Mouse (Mus musculus) intestine, embryonic 15.5 days (tissue): ENCODE measurements around the gene Fnip2. TPM values are rescaled to one million over a fixed set of nuclear protein-coding genes. Genes with fewer than 3 reads are reported as not detected.

Experiments
- ATAC-seq: fragments of 200-750 bp; cut with Nextera tagmentation; 2 replicates; pipeline ENCODE4 v1.8.0; 2017; ENCODE audit warnings: moderate TSS enrichment, moderate library complexity
- H3K27ac ChIP-seq: fragments of 300-500 bp; sonication (generic); 2 replicates; pipeline ENCODE4 v1.5.1; 2015; ENCODE audit warnings: mild to moderate bottlenecking, inconsistent platforms
- H3K27me3 ChIP-seq: fragments of 300-500 bp; sonication (generic); replicated peaks from 2 replicates; pipeline ENCODE4 v1.6.1; 2015; ENCODE audit warnings: inconsistent platforms
- H3K36me3 ChIP-seq: fragments of 300-500 bp; sonication (generic); 2 replicates; pipeline ENCODE4 v1.6.1; 2015; ENCODE audit warnings: inconsistent platforms
- H3K4me1 ChIP-seq: fragments of 300-500 bp; sonication (generic); replicated peaks from 2 replicates; pipeline ENCODE4 v1.6.1; 2015; ENCODE audit warnings: inconsistent platforms
- H3K4me2 ChIP-seq: fragments of 300-500 bp; sonication (generic); replicated peaks from 2 replicates; pipeline ENCODE4 v1.6.1; 2015; ENCODE audit warnings: mild to moderate bottlenecking, inconsistent platforms
- H3K4me3 ChIP-seq: fragments of 300-500 bp; sonication (generic); replicated peaks from 2 replicates; pipeline ENCODE4 v1.5.1; 2015; ENCODE audit warnings: inconsistent platforms
- H3K9ac ChIP-seq: fragments of 300-500 bp; sonication (generic); 2 replicates; pipeline ENCODE4 v1.6.1; 2015; ENCODE audit warnings: inconsistent platforms
- H3K9me3 ChIP-seq: fragments of 300-500 bp; sonication (generic); 2 replicates; pipeline ENCODE4 v1.6.1; 2016; ENCODE audit warnings: inconsistent platforms
- WGBS: fragments of 180-500 bp; shearing (Covaris S2); methylation state at CpG from one replicate; pipeline ENCODE4 v1.1.7; 2015; 5-methylcytosine and 5-hydroxymethylcytosine counted together
- polyA plus RNA-seq: library from polyadenylated mRNA; unstranded; fragments of >200 nt; fragmentation: Nextera tagmentation; extraction: Ambion mirVana; gene quantifications from 2 replicates; pipeline ENCODE4 v1.2.1, GENCODE M21; 2015

The Fnip2 gene
- polyA plus RNA-seq, 1 experiment from 2014 or later = 3.3 TPM

DNA sequence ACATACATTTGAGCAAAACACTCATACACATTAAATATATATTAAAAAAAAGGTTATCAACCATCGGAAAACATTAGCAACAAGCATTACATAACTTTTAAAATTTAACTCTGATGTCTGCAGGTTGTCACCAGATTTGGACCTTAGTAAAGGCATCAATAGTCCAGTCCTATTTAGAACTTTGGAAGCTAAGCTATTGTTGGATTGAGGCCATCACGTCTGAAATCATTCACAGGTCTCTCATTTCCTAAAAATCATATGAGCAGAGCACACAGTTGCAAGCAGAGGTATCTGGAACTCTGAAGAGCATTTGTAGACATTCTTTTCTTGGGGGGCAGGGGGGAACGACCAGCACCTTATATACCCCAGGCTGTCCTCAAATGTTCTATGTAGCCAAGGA is 28.5 kb downstream of the Fnip2 start:
- peaks cover 6% of the 10 kb centered on the region; the same call in 1 of the 2 replicates for H3K4me1 ChIP-seq
- no peak overlapping the region for H3K27ac ChIP-seq
- H3K9me3 ChIP-seq = no peaks in the 10 kb centered on the region
- 90% methylated on average over 3 of the region's 3 CpGs for WGBS
- no peaks in the 10 kb centered on the region for H3K36me3 ChIP-seq
- H3K9ac ChIP-seq = no peak overlapping the region
- no peak for ATAC-seq
- H3K4me3 ChIP-seq = no peak overlapping the region
- H3K4me2 ChIP-seq = no peak overlapping the region
- H3K27me3 ChIP-seq = no peaks in the 10 kb centered on the region

GRCm38 (mm10) chr3:79538342-79538741 is 29.3 kb downstream of the Fnip2 start:
- no peak overlapping the region for H3K4me3 ChIP-seq
- H3K4me2 ChIP-seq = no peak overlapping the region
- ATAC-seq = 0 out of 2 replicates have a peak, but pooled peaks have one; percentile 60
- peaks cover 6% of the 10 kb centered on the region; the same call in 1 of the 2 replicates for H3K4me1 ChIP-seq
- WGBS = 65% methylated on average over 3 of the region's 3 CpGs
- no peaks in the 10 kb centered on the region for H3K9me3 ChIP-seq
- H3K27ac ChIP-seq = no peak overlapping the region
- H3K36me3 ChIP-seq = no peaks in the 10 kb centered on the region
- no peak overlapping the region for H3K9ac ChIP-seq
- H3K27me3 ChIP-seq = no peaks in the 10 kb centered on the region

- H3K4me2 ChIP-seq = no peak overlapping the region
- H3K4me1 ChIP-seq = peaks cover 5% of the 10 kb centered on the region; the same call in 1 of the 2 replicates
- no peak overlapping the region for H3K9ac ChIP-seq
- no peaks in the 10 kb centered on the region for H3K9me3 ChIP-seq
- no peaks in the 10 kb centered on the region for H3K27me3 ChIP-seq
- no peaks in the 10 kb centered on the region for H3K36me3 ChIP-seq
- H3K4me3 ChIP-seq = no peak overlapping the region
- H3K27ac ChIP-seq = no peak overlapping the region
- WGBS = 79% methylated on average over 3 of the region's 3 CpGs
- peak; percentile 44; the same call in 1 of the 2 replicates for ATAC-seq
Measured at GRCm38 (mm10) chr3:79537626-79538203, 29.9 kb downstream of the Fnip2 start.

DNA sequence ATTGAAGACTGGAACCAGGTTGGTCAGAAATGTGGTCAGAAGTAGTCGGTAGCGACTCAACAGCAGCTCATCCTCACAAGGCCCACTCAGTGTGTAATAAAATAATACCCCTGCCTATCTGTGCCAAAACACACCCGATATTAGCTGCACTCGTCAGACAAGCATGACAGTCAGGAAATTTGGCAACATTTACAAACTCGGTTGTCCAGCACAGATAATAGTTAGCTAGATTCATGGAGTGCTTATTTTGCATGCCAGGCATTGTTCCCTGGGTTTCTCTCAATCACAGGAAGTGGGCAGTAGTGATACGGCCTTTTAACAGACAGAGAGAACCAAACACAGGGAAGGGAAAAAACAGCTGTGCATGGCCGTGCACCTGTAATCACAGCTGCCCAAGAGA is 30.6 kb downstream of the Fnip2 start:
- Histone ChIP-seq H3K9ac (no peak overlapping the region), H3K27me3 (no peaks in the 10 kb centered on the region), H3K4me3 (no peak overlapping the region), H3K9me3 (no peaks in the 10 kb centered on the region), H3K4me1 (peaks cover 5% of the 10 kb centered on the region), H3K27ac (no peak overlapping the region), H3K36me3 (no peaks in the 10 kb centered on the region), H3K4me2 (no peak overlapping the region)
- WGBS = 82% methylated on average over 7 of the region's 7 CpGs
- ATAC-seq = no peak

GRCm38 (mm10) chr3:79531581-79532271 is 35.9 kb downstream of the Fnip2 start:
- H3K27ac ChIP-seq = 0 out of 2 replicates have a peak overlapping the region, but pooled peaks have one; percentile 7
- whole genome bisulfite sequencing = 32% methylated on average over 9 of the region's 9 CpGs

GRCm38 (mm10) chr3:79529499-79530096 is 38.0 kb downstream of the Fnip2 start:
- peaks cover 12% of the 10 kb centered on the region for H3K4me1 ChIP-seq
- H3K9ac ChIP-seq = no peak overlapping the region
- 81% methylated on average over 6 of the region's 6 CpGs for WGBS
- H3K4me2 ChIP-seq = no peak overlapping the region
- no peaks in the 10 kb centered on the region for H3K27me3 ChIP-seq
- no peaks in the 10 kb centered on the region for H3K9me3 ChIP-seq
- no peak overlapping the region for H3K27ac ChIP-seq
- no peak for ATAC-seq
- no peaks in the 10 kb centered on the region for H3K36me3 ChIP-seq
- H3K4me3 ChIP-seq = no peak overlapping the region

More at GRCm38 (mm10) chr3:79531581-79532271, 35.9 kb downstream of the Fnip2 start:
- Histone ChIP-seq H3K9ac (no peak overlapping the region), H3K27me3 (no peaks in the 10 kb centered on the region), H3K4me2 (0 out of 2 replicates have a peak overlapping the region, but pooled peaks have one; percentile 14), H3K4me1 (peaks cover 8% of the 10 kb centered on the region), H3K36me3 (no peaks in the 10 kb centered on the region), H3K9me3 (no peaks in the 10 kb centered on the region), H3K4me3 (no peak overlapping the region)
- peak; percentile 88 for ATAC-seq

- peaks cover 12% of the 10 kb centered on the region for H3K4me1 ChIP-seq
- no peak overlapping the region for H3K4me3 ChIP-seq
- 60% methylated on average over 8 of the region's 8 CpGs for WGBS
- no peak overlapping the region for H3K9ac ChIP-seq
- H3K36me3 ChIP-seq = no peaks in the 10 kb centered on the region
- ATAC-seq = no peak
- H3K9me3 ChIP-seq = no peaks in the 10 kb centered on the region
- no peak overlapping the region for H3K27ac ChIP-seq
- no peaks in the 10 kb centered on the region for H3K27me3 ChIP-seq
- no peak overlapping the region for H3K4me2 ChIP-seq
Measured at GRCm38 (mm10) chr3:79528451-79528850, 39.1 kb downstream of the Fnip2 start.

- no peak overlapping the region for H3K4me2 ChIP-seq
- WGBS = 56% methylated on average over 8 of the region's 8 CpGs
- no peak for ATAC-seq
- no peaks in the 10 kb centered on the region for H3K27me3 ChIP-seq
- H3K27ac ChIP-seq = no peak overlapping the region
- no peaks in the 10 kb centered on the region for H3K9me3 ChIP-seq
- H3K9ac ChIP-seq = no peak overlapping the region
- peaks cover 12% of the 10 kb centered on the region for H3K4me1 ChIP-seq
- no peak overlapping the region for H3K4me3 ChIP-seq
- no peaks in the 10 kb centered on the region for H3K36me3 ChIP-seq
Measured at GRCm38 (mm10) chr3:79527921-79528320, 39.7 kb downstream of the Fnip2 start.

DNA sequence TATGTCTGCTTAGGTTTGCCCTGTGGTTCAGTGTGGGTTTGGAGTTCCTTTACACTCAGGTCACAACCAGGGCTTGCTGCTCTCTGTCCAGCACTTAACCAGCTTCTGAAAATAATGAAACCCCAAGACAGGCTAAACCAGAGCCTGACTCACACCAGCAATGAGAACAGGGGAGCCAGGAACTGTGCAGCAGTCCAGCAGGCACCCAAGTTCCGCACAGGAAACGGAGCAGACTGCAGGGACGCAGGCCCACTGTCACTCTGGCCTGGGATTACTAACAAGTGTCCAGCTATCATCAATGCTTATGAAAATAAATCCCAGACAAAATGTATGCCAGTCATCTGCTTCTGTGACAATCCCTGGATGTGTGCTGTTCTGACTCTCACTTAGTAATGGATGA is 40.1 kb downstream of the Fnip2 start:
- no peak for ATAC-seq
- peaks cover 12% of the 10 kb centered on the region for H3K4me1 ChIP-seq
- 85% methylated on average over 3 of the region's 3 CpGs for WGBS

GRCm38 (mm10) chr3:79523349-79523748 is 44.2 kb downstream of the Fnip2 start:
- no peak overlapping the region for H3K27ac ChIP-seq
- no peaks in the 10 kb centered on the region for H3K9me3 ChIP-seq
- no peak overlapping the region for H3K4me2 ChIP-seq
- peaks cover 16% of the 10 kb centered on the region for H3K4me1 ChIP-seq
- H3K4me3 ChIP-seq = no peak overlapping the region
- 53% methylated on average over 4 of the region's 4 CpGs for WGBS
- H3K27me3 ChIP-seq = no peaks in the 10 kb centered on the region
- no peaks in the 10 kb centered on the region for H3K36me3 ChIP-seq
- ATAC-seq = peak; percentile 53
- no peak overlapping the region for H3K9ac ChIP-seq

More for the DNA sequence above, 40.1 kb downstream of the Fnip2 start:
- H3K4me2 ChIP-seq = no peak overlapping the region
- H3K27ac ChIP-seq = no peak overlapping the region
- no peak overlapping the region for H3K9ac ChIP-seq
- no peaks in the 10 kb centered on the region for H3K9me3 ChIP-seq
- no peaks in the 10 kb centered on the region for H3K27me3 ChIP-seq
- no peak overlapping the region for H3K4me3 ChIP-seq
- H3K36me3 ChIP-seq = no peaks in the 10 kb centered on the region

DNA sequence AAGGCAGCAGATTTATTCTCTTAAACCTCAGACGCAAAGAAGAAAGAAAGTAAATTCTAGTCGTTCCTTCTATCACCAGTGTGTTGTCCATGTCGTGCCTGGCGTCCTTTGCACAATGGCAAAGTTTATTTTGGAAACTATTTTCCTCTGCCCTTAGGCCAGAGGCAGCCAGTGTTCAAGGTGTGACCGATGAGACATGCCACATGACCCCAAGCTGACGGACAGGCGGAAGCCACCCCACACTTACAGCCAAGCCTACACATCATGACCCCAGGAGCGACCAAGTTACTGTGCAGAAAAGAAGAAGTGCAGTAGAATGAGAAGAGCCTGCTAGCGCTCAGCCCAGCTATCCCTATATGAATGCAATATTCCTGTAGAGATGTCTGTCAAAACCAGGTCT is 47.7 kb downstream of the Fnip2 start:
- peaks cover 17% of the 10 kb centered on the region for H3K4me1 ChIP-seq
- H3K4me2 ChIP-seq = no peak overlapping the region
- no peak overlapping the region for H3K27ac ChIP-seq
- no peak overlapping the region for H3K9ac ChIP-seq
- ATAC-seq = no peak
- no peaks in the 10 kb centered on the region for H3K36me3 ChIP-seq
- H3K9me3 ChIP-seq = no peaks in the 10 kb centered on the region
- no peak overlapping the region for H3K4me3 ChIP-seq
- no peaks in the 10 kb centered on the region for H3K27me3 ChIP-seq
- 71% methylated on average over 9 of the region's 9 CpGs for WGBS

DNA sequence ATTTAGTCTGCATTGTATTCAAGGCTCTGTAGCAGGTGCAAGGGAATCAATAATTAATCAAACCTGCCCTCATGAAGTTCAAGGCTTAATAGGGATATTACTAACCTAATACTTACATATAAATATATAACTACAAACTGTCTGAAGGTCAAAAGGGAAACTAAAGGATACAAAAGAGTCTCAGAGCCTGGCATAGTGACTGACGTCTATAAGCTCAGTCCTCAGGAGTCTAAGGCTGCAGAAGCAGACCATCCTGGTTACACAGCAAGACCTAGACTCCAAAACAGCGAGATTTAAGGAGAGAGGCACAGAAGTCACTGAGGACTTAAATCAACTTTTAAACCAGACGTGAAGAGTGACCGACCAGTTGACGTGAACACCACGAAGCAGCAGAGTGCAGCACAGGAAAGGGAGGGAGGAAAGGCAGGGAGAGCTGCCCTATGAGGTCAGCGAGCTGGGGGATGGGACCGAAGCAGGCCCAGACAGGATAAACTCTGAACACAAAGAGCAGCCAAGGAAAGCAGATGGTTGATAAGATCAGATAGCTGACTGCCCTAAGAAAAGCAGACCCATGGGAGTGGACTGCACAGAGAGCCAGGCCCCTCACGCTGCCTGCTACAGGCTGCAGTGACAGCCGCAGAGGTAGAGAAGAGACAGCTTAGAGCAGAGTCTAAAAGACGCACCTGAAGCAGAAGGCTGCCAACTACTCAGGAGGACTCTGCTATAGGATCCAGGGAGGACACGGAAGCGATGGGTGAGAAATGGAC is 48.7 kb downstream of the Fnip2 start:
- Histone ChIP-seq H3K4me3 (no peak overlapping the region), H3K36me3 (no peaks in the 10 kb centered on the region), H3K9me3 (no peaks in the 10 kb centered on the region), H3K27me3 (no peaks in the 10 kb centered on the region), H3K4me1 (peaks cover 17% of the 10 kb centered on the region), H3K9ac (no peak overlapping the region), H3K27ac (0 out of 2 replicates have a peak overlapping the region, but pooled peaks have one; percentile 7), H3K4me2 (peak overlapping the region; percentile 4; the same call in 1 of the 2 replicates)
- ATAC-seq = peak; percentile 69
- WGBS = 22% methylated on average over 13 of the region's 13 CpGs
